In genomic region chr5:90759077-90760065, GRCm38 (mm10) we compare ENCODE assay signal across 9 mouse cellular contexts. TPM values are rescaled to one million over a fixed set of nuclear protein-coding genes. Genes with fewer than 3 reads are reported as not detected.
DNase-seq lines count a peak whose midpoint lies in the region; ATAC-seq and TF ChIP-seq lines count a peak whose summit lies in the region.
"Had no signal": no experiment of that assay in that cellular context is flagged by ENCODE, and none has a peak within 500 bp of the region (broad histone marks: within the 10 kb centered on the region; RNA-seq: fewer than 3 reads in every experiment).

TSS of gene Cxcl5 (plus strand) at chr5:90759360.

- no peak within 1 kb of the TSS for H3K27ac ChIP-seq in layer of hippocampus, adult 2 months
- no peak within 1 kb of the TSS for H3K27ac ChIP-seq in heart, embryonic 11.5 days (ENCODE audit: low read depth, low read length)
- H3K27ac ChIP-seq in neural tube, embryonic 11.5 days (ENCODE audit: low read depth, low read length) = no peak within 1 kb of the TSS
- H3K27ac ChIP-seq: liver, embryonic 14.5 days had no signal

- H3K4me1 ChIP-seq in heart, embryonic 11.5 days (ENCODE audit: control insufficient read depth, insufficient read depth, low read length) = 0 out of 2 replicates have a peak, but pooled peaks cover 8% of the 10 kb centered on the region
- no peaks in the 10 kb centered on the region for H3K4me1 ChIP-seq in neural tube, embryonic 11.5 days (ENCODE audit: control insufficient read depth, insufficient read depth, low read length)

- no peaks in the 10 kb centered on the region for H3K36me3 ChIP-seq in heart, embryonic 11.5 days (ENCODE audit: control insufficient read depth, insufficient read depth, low read length)
- no peaks in the 10 kb centered on the region for H3K36me3 ChIP-seq in neural tube, embryonic 11.5 days (ENCODE audit: control insufficient read depth, insufficient read depth, low read length)

- no peak for DNase-seq in layer of hippocampus, adult 2 months (ENCODE audit: low spot score in 2 of 2)
- no peak for DNase-seq in layer of hippocampus, adult 8-10 months (ENCODE audit: low spot score in 2 of 2)
- DNase-seq in ZHBTc4 (ENCODE audit: low read depth, low spot score) = peak; percentile 66
- peak; percentile 20 to 36 for DNase-seq in kidney, postnatal 25 days
- DNase-seq in neural tube, embryonic 11.5 days (ENCODE audit: low spot score) = peak; percentile 34
- no peak for DNase-seq in adrenal gland, adult (ENCODE audit: inconsistent age in 2 of 2, low spot score in 1 of 2)

- peaks cover 13% of the 10 kb centered on the region for H3K27me3 ChIP-seq in heart, embryonic 11.5 days (ENCODE audit: control insufficient read depth, insufficient read depth, low read length)
- H3K27me3 ChIP-seq in neural tube, embryonic 11.5 days (ENCODE audit: control insufficient read depth, insufficient read depth, low read length) = 0 out of 2 replicates have a peak, but pooled peaks cover 3% of the 10 kb centered on the region

- no peaks in the 10 kb centered on the region for H3K9me3 ChIP-seq in heart, embryonic 11.5 days (replicated peaks; ENCODE audit: control insufficient read depth, low read length)
- H3K9me3 ChIP-seq in neural tube, embryonic 11.5 days (ENCODE audit: control insufficient read depth, low read length) = no peaks in the 10 kb centered on the region

- WGBS in heart, embryonic 11.5 days (ENCODE audit: insufficient replicate concordance) = 6% methylated on average over 32 of the region's 32 CpGs
- 5% methylated on average over 32 of the region's 32 CpGs for WGBS in neural tube, embryonic 11.5 days

- ATAC-seq in heart, embryonic 11.5 days (replicated peaks; ENCODE audit: insufficient number of reproducible peaks, low FRiP score, low TSS enrichment) = no peak
- ATAC-seq in neural tube, embryonic 11.5 days (ENCODE audit: insufficient read depth, low FRiP score, low TSS enrichment) = 0 out of 2 replicates have a peak, but pooled peaks have one; percentile 43
- ATAC-seq in monocyte, adult 5-6 weeks (replicated peaks; ENCODE audit: insufficient number of reproducible peaks, low FRiP score, low TSS enrichment, poor library complexity, severe bottlenecking) = no peak

- H3K4me3 ChIP-seq in layer of hippocampus, adult 2 months = peak within 1 kb of the TSS; percentile 54
- peak within 1 kb of the TSS; percentile 35 for H3K4me3 ChIP-seq in heart, embryonic 11.5 days (ENCODE audit: low read depth, low read length)
- H3K4me3 ChIP-seq in neural tube, embryonic 11.5 days (ENCODE audit: low read depth, low read length) = peak within 1 kb of the TSS; percentile 32

- no peak within 1 kb of the TSS; the same call in 1 of the 2 replicates for H3K9ac ChIP-seq in heart, embryonic 11.5 days (ENCODE audit: low read depth, low read length)
- H3K9ac ChIP-seq in neural tube, embryonic 11.5 days (ENCODE audit: low read length) = 0 out of 2 replicates have a peak within 1 kb of the TSS, but pooled peaks have one; percentile 2
- H3K9ac ChIP-seq: liver, embryonic 14.5 days had no signal

- H3K4me2 ChIP-seq in heart, embryonic 11.5 days = peak within 1 kb of the TSS; percentile 65
- peak within 1 kb of the TSS; percentile 47 for H3K4me2 ChIP-seq in neural tube, embryonic 11.5 days (ENCODE audit: low read depth)

- TF ChIP-seq CTCF in layer of hippocampus, adult 2 months (conservative IDR thresholded peaks at IDR 0.05) = no peak

RNA-seq across cellular contexts. Expression of gene Cxcl5, which starts in this region (rescaled TPM):
- under 1 TPM; 0.20 to 0.31 TPM for total RNA-seq in layer of hippocampus, adult 2 months (2021)
- 1 to 10 TPM in 2 of 4 experiments, under 1 TPM in 2; 0.39 to 4.6 (median 2.1) TPM for total RNA-seq in layer of hippocampus, adult 8-10 months (2022)
- 0.51 and 0.53 TPM in 2 replicates for polyA plus RNA-seq in heart, embryonic 11.5 days (2014; fragmentation: Nextera tagmentation; extraction: Ambion mirVana)
- 0.15 TPM in 1 of 2 replicates, not detected in the other for polyA plus RNA-seq in neural tube, embryonic 11.5 days (2014; fragmentation: Nextera tagmentation; extraction: Ambion mirVana)
- 0.39 TPM in 1 of 3 replicates, not detected in the others for total RNA-seq in monocyte, adult 5-6 weeks (2017)

Comparison
In these comparisons a context has a peak if more than half of its experiments do, and no peak if none do; other contexts are left out.
1. Peak in DNase-seq, ATAC-seq, H3K4me3 ChIP-seq, H3K9ac ChIP-seq and H3K4me2 ChIP-seq in neural tube, embryonic 11.5 days; RNA of the gene not detected or under 1 TPM.
2. DNase-seq: peak in ZHBTc4 (single experiment) and kidney, postnatal 25 days (2 of 2); none in layer of hippocampus, adult 2 months (0 of 2), layer of hippocampus, adult 8-10 months (0 of 2) and adrenal gland, adult (0 of 2).
3. Peak in every context shown above with its lines, with median percentiles within 50 percentile points of each other: H3K4me3 ChIP-seq.